Mouse (Mus musculus): ENCODE data around the gene Tbc1d4.

Gene Tbc1d4

GRCm38 (mm10) chr14:101527420-101527996 is 81.5 kb downstream of the Tbc1d4 start:
- no peak for DNase-seq

GRCm38 (mm10) chr14:101526478-101526877 is 82.5 kb downstream of the Tbc1d4 start:
- DNase-seq, result no peak

- DNase-seq, result no peak
Observed at GRCm38 (mm10) chr14:101519964-101520363, 89.0 kb downstream of the Tbc1d4 start.

GRCm38 (mm10) chr14:101518259-101518658 is 90.7 kb downstream of the Tbc1d4 start:
- DNase-seq, result no peak

GRCm38 (mm10) chr14:101517801-101518200 is 91.2 kb downstream of the Tbc1d4 start:
- no peak for DNase-seq

GRCm38 (mm10) chr14:101517341-101517740 is 91.7 kb downstream of the Tbc1d4 start:
- peak; percentile 10 for DNase-seq

GRCm38 (mm10) chr14:101516864-101517263 is 92.1 kb downstream of the Tbc1d4 start:
- no peak for DNase-seq

- no peak for DNase-seq
Observed at GRCm38 (mm10) chr14:101516031-101516430, 93.0 kb downstream of the Tbc1d4 start.

- DNase-seq, result no peak
Observed at GRCm38 (mm10) chr14:101515271-101515670, 93.7 kb downstream of the Tbc1d4 start.

GRCm38 (mm10) chr14:101514557-101514971 is 94.4 kb downstream of the Tbc1d4 start:
- no peak for DNase-seq

GRCm38 (mm10) chr14:101513163-101513562 is 95.8 kb downstream of the Tbc1d4 start:
- no peak for DNase-seq

GRCm38 (mm10) chr14:101511410-101511809 is 97.6 kb downstream of the Tbc1d4 start:
- DNase-seq, result no peak

- peak; percentile 15 for DNase-seq
Observed at GRCm38 (mm10) chr14:101510540-101511313, 98.3 kb downstream of the Tbc1d4 start.

- no peak for DNase-seq
Observed at GRCm38 (mm10) chr14:101509759-101510158, 99.2 kb downstream of the Tbc1d4 start.

GRCm38 (mm10) chr14:101507956-101508355 is 101.0 kb downstream of the Tbc1d4 start:
- DNase-seq, result no peak

GRCm38 (mm10) chr14:101507146-101507545 is 101.8 kb downstream of the Tbc1d4 start:
- no peak for DNase-seq

GRCm38 (mm10) chr14:101505805-101506204 is 103.2 kb downstream of the Tbc1d4 start:
- no peak for DNase-seq

GRCm38 (mm10) chr14:101504473-101505200 is 104.4 kb downstream of the Tbc1d4 start:
- peak; percentile 25 for DNase-seq

GRCm38 (mm10) chr14:101503168-101503961 is 105.6 kb downstream of the Tbc1d4 start:
- DNase-seq, result no peak

GRCm38 (mm10) chr14:101501868-101502267 is 107.1 kb downstream of the Tbc1d4 start:
- no peak for DNase-seq

GRCm38 (mm10) chr14:101501452-101501851 is 107.5 kb downstream of the Tbc1d4 start:
- no peak for DNase-seq

GRCm38 (mm10) chr14:101500826-101501225 is 108.2 kb downstream of the Tbc1d4 start:
- no peak for DNase-seq

GRCm38 (mm10) chr14:101499838-101500237 is 109.2 kb downstream of the Tbc1d4 start:
- DNase-seq, result no peak

All from thymus, postnatal 25 days (tissue).